Mouse (Mus musculus) MEL (cell line): ENCODE measurements around the gene Gm4353.

Experiments used
- CTCF ChIP-seq, 3 experiments: IDR thresholded peaks in 2 of 3; conservative IDR thresholded peaks in 1 of 3; 2 replicates each; pipeline ENCODE4 v1.5.1; 2011 to 2012; ENCODE audit warnings: low read length in 3 of 3, low read depth in 2 of 3, mild to moderate bottlenecking in 2 of 3, improper control_type of control experiment in 1 of 3, inconsistent platforms in 1 of 3, mixed read lengths in 1 of 3, moderate library complexity in 1 of 3; ENCODE audit not compliant: control insufficient read depth in 1 of 3, insufficient read depth in 1 of 3, poor library complexity in 1 of 3, severe bottlenecking in 1 of 3
- ETS1 ChIP-seq: IDR thresholded peaks from 2 replicates; pipeline ENCODE4 v1.6.1; 2012; ENCODE audit warnings: low read depth, mild to moderate bottlenecking, inconsistent platforms, low read length, improper control_type of control experiment, moderate library complexity
- USF2 ChIP-seq, 2 experiments: IDR thresholded peaks; 2 replicates each; pipeline ENCODE4 v1.6.1; 2011 to 2012; ENCODE audit warnings: improper control_type of control experiment in 2 of 2, low read length in 2 of 2, borderline replicate concordance in 1 of 2, inconsistent platforms in 1 of 2, low read depth in 1 of 2, mild to moderate bottlenecking in 1 of 2; ENCODE audit not compliant: insufficient read depth in 1 of 2

- TF ChIP-seq ETS1 = no peak
- no peak for TF ChIP-seq CTCF (IDR thresholded peaks at IDR 0.05 in 2 of 3, conservative IDR thresholded peaks at IDR 0.05 in 1 of 3; ENCODE audit: control insufficient read depth in 1 of 3, insufficient read depth in 1 of 3, low read depth in 2 of 3, low read length in 3 of 3, poor library complexity in 1 of 3, severe bottlenecking in 1 of 3)
- TF ChIP-seq USF2 (IDR thresholded peaks at IDR 0.05; ENCODE audit: borderline replicate concordance in 1 of 2, insufficient read depth in 1 of 2, low read depth in 1 of 2, low read length in 2 of 2) = no peak
These were observed 30.9 kb upstream of the Gm4353 start for GRCm38 (mm10) chr7:116115216-116115930.
